Mouse (Mus musculus) bone marrow, adult 2 months (tissue): ENCODE data around the gene Prdm2.

Experiments used
- CTCF ChIP-seq: fragments of 200-500 bp; IDR thresholded peaks from 2 replicates; pipeline ENCODE4 v1.5.1; 2011; ENCODE audit warnings: low read length, control low read depth; ENCODE audit not compliant: control insufficient read depth, insufficient read depth
- POLR2A ChIP-seq: fragments of 200-500 bp; IDR thresholded peaks from 2 replicates; pipeline ENCODE4 v1.6.1; 2011; ENCODE audit warnings: low read depth, mild to moderate bottlenecking, control low read depth, low read length, borderline replicate concordance; ENCODE audit not compliant: control insufficient read depth

DNA sequence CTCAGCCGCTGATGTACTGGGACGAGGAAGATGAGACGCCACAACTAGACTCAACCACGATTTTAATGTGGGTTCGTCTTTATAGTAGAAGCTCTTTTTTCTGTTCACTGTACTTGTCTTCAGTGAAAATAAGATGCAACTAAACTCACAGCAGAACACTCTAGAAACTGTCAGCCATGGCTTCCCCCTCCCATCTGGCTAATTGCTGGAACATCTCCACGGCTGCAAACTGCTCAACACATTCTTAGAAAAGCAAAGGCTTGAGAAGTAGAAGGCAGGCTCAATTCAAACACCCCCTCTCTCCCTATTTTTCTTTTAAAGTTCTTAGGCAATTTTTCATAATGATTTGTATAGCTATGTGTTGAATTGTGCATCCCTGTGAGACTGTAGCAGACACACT lies 29.7 kb downstream of the Prdm2 start:
- no peak for TF ChIP-seq CTCF
- TF ChIP-seq POLR2A = no peak
